Mouse (Mus musculus): Measurements from ENCODE around the gene Topaz1. TPM values are rescaled to one million over a fixed set of nuclear protein-coding genes. Genes with fewer than 3 reads are reported as not detected.
A peak's percentile ranks its signal among the peaks of the same experiment; 100 is the strongest.

Gene Topaz1
- total RNA-seq (2014; rRNA removed; ENCODE audit: low replicate concordance) = not detected in 2 replicates
- polyA plus RNA-seq (2015; fragmentation: Nextera tagmentation; extraction: Ambion mirVana) = not detected in 2 replicates

DNA sequence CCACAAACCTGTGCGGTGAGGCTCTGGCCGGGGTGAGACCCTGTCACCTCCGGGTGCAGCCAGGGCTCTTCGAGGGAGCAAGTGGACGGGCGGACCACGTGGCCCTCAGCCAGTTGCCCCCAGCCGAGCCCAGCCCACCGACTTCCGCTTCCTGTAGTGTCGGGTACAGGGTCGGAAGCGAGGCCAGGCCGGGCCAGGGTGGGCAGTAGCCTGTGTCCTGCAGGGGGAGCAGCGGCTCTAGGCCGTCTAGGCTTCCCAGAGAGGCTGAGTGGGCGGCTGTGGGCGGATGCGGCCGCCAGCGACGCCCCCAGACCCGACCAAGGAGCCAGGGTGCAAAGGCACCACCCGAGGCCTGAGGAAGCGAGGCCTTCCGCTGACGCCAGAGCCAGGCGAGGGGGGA is at the start of gene Topaz1:
Topaz1 (plus strand) TSS at position 287 of the 400 bp plus-strand sequence.
- no peaks in the 10 kb centered on the region for H3K4me1 ChIP-seq (ENCODE audit: control insufficient read depth, insufficient read depth)
- no peaks in the 10 kb centered on the region for H3K9me3 ChIP-seq (replicated peaks; ENCODE audit: control insufficient read depth, low read length)
- no peak for DNase-seq (ENCODE audit: low spot score)
- no peak for ATAC-seq (ENCODE audit: insufficient read depth, low read depth)
- TF ChIP-seq EP300 (IDR thresholded peaks at IDR 0.05; ENCODE audit: low read depth) = no peak
- no peak for TF ChIP-seq CTCF (IDR thresholded peaks at IDR 0.05; ENCODE audit: low read depth)
- no peak within 1 kb of the TSS for H3K9ac ChIP-seq (replicated peaks; ENCODE audit: low read depth, low read length)
- no peak within 1 kb of the TSS for H3K4me2 ChIP-seq (ENCODE audit: low read depth, low read length)
- no peak within 1 kb of the TSS for H3K27ac ChIP-seq (ENCODE audit: low read depth)
- H3K36me3 ChIP-seq (replicated peaks; ENCODE audit: control insufficient read depth, insufficient read depth, low read length) = no peaks in the 10 kb centered on the region
- 67% methylated on average over 26 of the region's 28 CpGs for WGBS
- no peak within 1 kb of the TSS for H3K4me3 ChIP-seq (ENCODE audit: low read depth, low read length)
- no peaks in the 10 kb centered on the region for H3K27me3 ChIP-seq (ENCODE audit: control insufficient read depth, insufficient read depth, low read length)

GRCm38 (mm10) chr9:122701817-122702216 is 45.3 kb upstream of the Topaz1 start:
- no peaks in the 10 kb centered on the region for H3K9me3 ChIP-seq (replicated peaks; ENCODE audit: control insufficient read depth, low read length)
- DNase-seq (ENCODE audit: low spot score) (peak; percentile 13), ATAC-seq (ENCODE audit: insufficient read depth, low read depth) (no peak)
- no peaks in the 10 kb centered on the region for H3K4me1 ChIP-seq (ENCODE audit: control insufficient read depth, insufficient read depth)
- WGBS = 3% methylated on average over 3 of the region's 3 CpGs
- no peak overlapping the region for H3K27ac ChIP-seq (ENCODE audit: low read depth)
- no peaks in the 10 kb centered on the region for H3K27me3 ChIP-seq (ENCODE audit: control insufficient read depth, insufficient read depth, low read length)
- TF ChIP-seq EP300 (IDR thresholded peaks at IDR 0.05; ENCODE audit: low read depth) = no peak
- TF ChIP-seq CTCF (IDR thresholded peaks at IDR 0.05; ENCODE audit: low read depth) = no peak
- no peaks in the 10 kb centered on the region for H3K36me3 ChIP-seq (replicated peaks; ENCODE audit: control insufficient read depth, insufficient read depth, low read length)
- H3K4me3 ChIP-seq (ENCODE audit: low read depth, low read length) = no peak overlapping the region
- H3K4me2 ChIP-seq (ENCODE audit: low read depth, low read length) = no peak overlapping the region
- H3K9ac ChIP-seq (replicated peaks; ENCODE audit: low read depth, low read length) = no peak overlapping the region

DNA sequence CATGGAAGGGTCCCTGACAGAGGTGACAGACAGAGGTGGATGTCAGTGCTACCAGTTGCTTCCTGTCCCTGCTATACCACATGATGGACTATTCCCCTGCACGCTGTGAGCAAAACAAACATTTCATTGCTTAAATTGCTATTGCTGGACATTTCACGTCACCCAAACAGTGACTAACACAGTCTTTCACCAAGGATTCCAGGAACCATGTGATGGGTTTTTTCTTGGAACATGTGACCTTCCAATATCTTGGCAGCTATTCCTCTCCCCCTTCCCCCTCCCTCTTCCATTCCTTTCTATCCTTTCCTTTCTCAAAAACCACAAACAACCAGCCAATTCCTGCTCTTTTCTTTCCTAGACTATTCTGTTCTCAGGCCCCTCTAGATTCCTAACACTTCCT is 33.3 kb upstream of the Topaz1 start:
- Histone ChIP-seq H3K9me3 (replicated peaks; ENCODE audit: control insufficient read depth, low read length) (no peaks in the 10 kb centered on the region), H3K4me3 (ENCODE audit: low read depth, low read length) (no peak overlapping the region), H3K4me1 (ENCODE audit: control insufficient read depth, insufficient read depth) (no peaks in the 10 kb centered on the region), H3K36me3 (replicated peaks; ENCODE audit: control insufficient read depth, insufficient read depth, low read length) (no peaks in the 10 kb centered on the region), H3K9ac (replicated peaks; ENCODE audit: low read depth, low read length) (no peak overlapping the region), H3K4me2 (ENCODE audit: low read depth, low read length) (no peak overlapping the region), H3K27me3 (ENCODE audit: control insufficient read depth, insufficient read depth, low read length) (0 out of 2 replicates have a peak, but pooled peaks cover 6% of the 10 kb centered on the region), H3K27ac (ENCODE audit: low read depth) (no peak overlapping the region)
- no peak for TF ChIP-seq EP300 (IDR thresholded peaks at IDR 0.05; ENCODE audit: low read depth)
- TF ChIP-seq CTCF (IDR thresholded peaks at IDR 0.05; ENCODE audit: low read depth) = no peak
- 26% methylated on average over 2 of the region's 2 CpGs for WGBS
- ATAC-seq (ENCODE audit: insufficient read depth, low read depth) = no peak; the same call in 1 of the 2 replicates
- peak; percentile 6 for DNase-seq (ENCODE audit: low spot score)

DNA sequence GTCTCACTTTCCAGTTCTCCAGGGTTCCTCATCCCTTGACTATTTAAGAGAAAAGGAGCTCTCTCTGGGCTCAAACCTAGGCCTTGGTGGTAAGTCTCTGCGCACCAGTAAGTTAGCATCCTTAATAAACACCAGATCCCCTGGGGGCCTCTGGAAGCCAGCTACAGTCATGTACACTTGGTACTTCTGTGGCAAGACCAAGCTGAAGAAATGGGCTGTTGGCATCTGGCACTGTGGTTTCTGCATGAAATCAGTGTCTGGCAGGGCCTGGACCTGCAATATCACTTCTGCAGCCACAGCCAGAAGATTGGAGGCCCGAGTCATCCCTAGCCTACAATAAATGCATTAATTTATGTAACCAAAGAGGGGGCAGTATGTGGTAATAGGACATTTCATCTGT is 32.1 kb upstream of the Topaz1 start:
- no peaks in the 10 kb centered on the region for H3K36me3 ChIP-seq (replicated peaks; ENCODE audit: control insufficient read depth, insufficient read depth, low read length)
- H3K27me3 ChIP-seq (ENCODE audit: control insufficient read depth, insufficient read depth, low read length) = 0 out of 2 replicates have a peak, but pooled peaks cover 8% of the 10 kb centered on the region
- no peak for DNase-seq (ENCODE audit: low spot score)
- no peak for ATAC-seq (ENCODE audit: insufficient read depth, low read depth)
- H3K4me1 ChIP-seq (ENCODE audit: control insufficient read depth, insufficient read depth) = no peaks in the 10 kb centered on the region
- H3K9ac ChIP-seq (replicated peaks; ENCODE audit: low read depth, low read length) = no peak overlapping the region
- no peaks in the 10 kb centered on the region for H3K9me3 ChIP-seq (replicated peaks; ENCODE audit: control insufficient read depth, low read length)
- no peak overlapping the region for H3K4me2 ChIP-seq (ENCODE audit: low read depth, low read length)
- 75% methylated on average over 2 of the region's 2 CpGs for WGBS
- TF ChIP-seq CTCF (IDR thresholded peaks at IDR 0.05; ENCODE audit: low read depth) (no peak), EP300 (IDR thresholded peaks at IDR 0.05; ENCODE audit: low read depth) (no peak)
- H3K27ac ChIP-seq (ENCODE audit: low read depth) = no peak overlapping the region
- H3K4me3 ChIP-seq (ENCODE audit: low read depth, low read length) = no peak overlapping the region

DNA sequence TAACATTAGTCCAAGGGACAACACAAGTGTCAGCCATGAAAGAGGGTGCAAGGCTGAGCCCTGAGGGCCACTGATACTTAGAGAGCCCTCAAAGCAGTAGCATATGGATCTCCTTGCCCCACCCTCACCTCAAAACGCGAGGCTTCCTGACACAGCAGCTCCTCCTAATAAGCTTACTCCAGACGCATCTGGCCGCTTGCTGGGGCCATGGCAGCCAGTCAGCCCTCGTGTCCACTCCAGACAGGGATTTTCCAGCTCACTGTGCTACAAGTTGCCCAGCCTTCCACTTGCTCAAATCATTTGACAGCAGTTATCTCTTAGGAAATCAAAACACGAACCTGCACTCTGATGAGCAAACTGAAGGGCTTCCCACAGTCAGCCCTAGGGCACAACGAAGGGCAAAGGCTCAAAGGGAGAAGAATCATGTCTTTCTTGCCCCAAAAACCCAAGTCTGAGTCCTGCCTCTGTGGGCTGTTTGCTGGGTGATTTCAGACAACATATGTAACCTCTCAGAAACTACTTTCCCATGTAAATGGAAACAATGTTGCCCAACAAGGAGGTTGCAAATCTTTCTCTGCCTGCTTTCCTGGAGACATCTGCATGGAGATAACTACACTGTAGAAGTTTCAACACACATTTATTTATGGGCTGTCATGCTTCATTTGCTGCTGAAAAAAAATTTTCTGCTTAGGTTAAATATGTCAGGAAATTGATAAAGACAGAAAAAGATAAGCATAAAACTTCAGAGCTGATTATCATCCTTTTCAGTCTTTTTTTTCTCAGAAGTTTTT is 30.8 kb upstream of the Topaz1 start:
- TF ChIP-seq EP300 (IDR thresholded peaks at IDR 0.05; ENCODE audit: low read depth) (no peak), CTCF (IDR thresholded peaks at IDR 0.05; ENCODE audit: low read depth) (no peak)
- H3K27me3 ChIP-seq (ENCODE audit: control insufficient read depth, insufficient read depth, low read length) = 0 out of 2 replicates have a peak, but pooled peaks cover 8% of the 10 kb centered on the region
- no peak overlapping the region for H3K27ac ChIP-seq (ENCODE audit: low read depth)
- no peak overlapping the region for H3K4me3 ChIP-seq (ENCODE audit: low read depth, low read length)
- no peaks in the 10 kb centered on the region for H3K36me3 ChIP-seq (replicated peaks; ENCODE audit: control insufficient read depth, insufficient read depth, low read length)
- no peak for ATAC-seq (ENCODE audit: insufficient read depth, low read depth)
- H3K4me2 ChIP-seq (ENCODE audit: low read depth, low read length) = no peak overlapping the region
- no peaks in the 10 kb centered on the region for H3K9me3 ChIP-seq (replicated peaks; ENCODE audit: control insufficient read depth, low read length)
- H3K4me1 ChIP-seq (ENCODE audit: control insufficient read depth, insufficient read depth) = no peaks in the 10 kb centered on the region
- H3K9ac ChIP-seq (replicated peaks; ENCODE audit: low read depth, low read length) = no peak overlapping the region
- no peak for DNase-seq (ENCODE audit: low spot score)
- 15% methylated on average over 7 of the region's 7 CpGs for WGBS
